Mouse (Mus musculus): ENCODE results near the gene Tec. TPM values are rescaled to one million over a fixed set of nuclear protein-coding genes. Genes with fewer than 3 reads are reported as not detected.

The Tec gene
- total RNA-seq, 2 experiments from 2014 or later, result 1.7 to 5.4 TPM

GRCm38 (mm10) chr5:72798563-72798962, 69.7 kb downstream of the Tec start:
- ATAC-seq (replicated peaks; ENCODE audit: low FRiP score, poor library complexity, severe bottlenecking), result no peak

DNA sequence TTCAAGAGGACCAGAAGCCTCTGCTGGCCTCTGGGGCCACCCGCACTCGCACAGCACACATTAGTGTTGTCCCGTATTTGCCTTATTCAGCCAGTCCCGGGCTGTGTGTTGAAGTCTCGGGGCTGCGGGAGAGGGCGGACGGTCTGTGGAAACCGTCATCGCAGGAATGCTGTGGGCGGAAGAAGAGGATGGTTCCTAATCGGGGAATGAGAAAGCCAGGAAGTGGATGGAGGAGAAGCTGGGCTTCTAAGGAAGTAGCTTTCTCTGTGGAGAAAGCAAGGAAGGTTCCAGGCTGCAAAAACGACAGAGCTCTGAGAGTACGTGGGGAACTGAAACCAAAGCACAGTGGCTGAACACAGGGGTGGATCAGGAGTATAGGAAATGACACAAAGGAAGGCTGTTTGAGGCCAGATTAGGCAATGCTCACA, 72.1 kb downstream of the Tec start:
- ATAC-seq (replicated peaks; ENCODE audit: low FRiP score, poor library complexity, severe bottlenecking), result no peak

DNA sequence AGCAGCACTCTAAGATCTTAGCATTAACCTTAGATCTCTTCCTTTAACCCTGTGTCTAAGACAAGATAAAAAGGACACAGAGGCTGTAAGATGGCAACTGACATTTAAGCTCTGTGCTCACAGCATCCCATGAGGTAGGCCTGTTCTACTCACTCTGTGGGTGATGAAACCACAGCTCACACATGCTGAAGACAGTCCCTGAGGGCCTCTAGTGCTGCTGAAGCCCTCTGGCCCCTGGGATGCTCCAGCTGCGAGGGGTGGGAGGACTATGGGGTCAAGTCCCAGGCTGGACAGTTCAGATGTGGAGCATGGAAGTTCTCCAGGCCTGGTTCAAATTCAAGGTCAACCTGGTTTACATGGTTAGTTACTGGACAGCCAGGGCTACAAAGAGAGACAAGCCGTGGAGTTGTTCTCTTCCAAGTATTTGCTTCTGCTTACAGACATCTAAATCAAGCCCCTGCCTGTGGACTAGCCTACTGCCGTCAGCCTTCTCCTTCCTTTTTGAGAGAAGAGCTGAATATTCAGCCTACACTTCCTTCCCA, 74.9 kb downstream of the Tec start:
- ATAC-seq (replicated peaks; ENCODE audit: low FRiP score, poor library complexity, severe bottlenecking), result no peak

- ATAC-seq (replicated peaks; ENCODE audit: low FRiP score, poor library complexity, severe bottlenecking), result no peak
Observed at GRCm38 (mm10) chr5:72791789-72792188, 76.5 kb downstream of the Tec start.

GRCm38 (mm10) chr5:72791386-72791785, 76.9 kb downstream of the Tec start:
- no peak for ATAC-seq (replicated peaks; ENCODE audit: low FRiP score, poor library complexity, severe bottlenecking)

GRCm38 (mm10) chr5:72785451-72785850, 82.8 kb downstream of the Tec start:
- no peak for ATAC-seq (replicated peaks; ENCODE audit: low FRiP score, poor library complexity, severe bottlenecking)

DNA sequence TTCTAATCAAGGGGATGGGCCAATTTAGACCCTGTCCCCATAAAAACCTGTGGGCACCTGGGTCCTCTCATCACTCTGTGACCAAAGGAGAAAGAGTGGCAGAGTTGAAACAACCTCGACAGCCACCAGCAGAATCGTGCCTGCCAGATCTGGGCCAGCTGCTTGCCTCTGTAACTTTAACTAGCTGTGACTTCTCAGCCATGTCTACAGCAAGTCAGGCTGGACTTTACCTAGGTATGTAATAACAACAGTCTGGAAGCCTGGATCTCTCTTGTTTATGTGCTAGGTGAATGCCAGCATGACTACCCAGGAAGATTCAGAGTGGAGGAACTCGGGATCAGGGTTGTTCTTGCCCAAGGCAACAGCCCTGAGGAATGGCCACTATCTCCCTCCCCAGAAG, 83.6 kb downstream of the Tec start:
- ATAC-seq (replicated peaks; ENCODE audit: low FRiP score, poor library complexity, severe bottlenecking), result no peak

GRCm38 (mm10) chr5:72783957-72784356, 84.3 kb downstream of the Tec start:
- no peak for ATAC-seq (replicated peaks; ENCODE audit: low FRiP score, poor library complexity, severe bottlenecking)

DNA sequence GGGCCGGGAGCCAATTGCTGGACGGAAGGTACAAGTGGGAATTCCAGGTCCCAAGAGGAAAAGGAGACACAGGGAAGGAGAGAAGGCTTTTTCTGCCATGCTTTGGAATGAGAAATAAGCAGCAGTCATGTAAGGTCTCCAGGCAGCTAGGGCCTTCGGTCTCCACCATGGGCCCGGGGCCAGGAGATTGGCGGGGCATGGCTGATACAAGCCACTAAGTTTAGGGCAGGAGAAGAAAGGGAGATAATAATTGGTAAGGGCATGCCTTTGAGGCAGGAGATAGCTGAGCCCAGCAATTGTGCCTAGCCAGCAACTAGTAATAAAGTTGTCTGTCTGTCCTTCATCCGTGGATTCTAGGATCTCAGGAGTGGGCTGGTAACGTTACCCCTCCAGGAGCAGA, 85.2 kb downstream of the Tec start:
- ATAC-seq (replicated peaks; ENCODE audit: low FRiP score, poor library complexity, severe bottlenecking), result no peak

- ATAC-seq (replicated peaks; ENCODE audit: low FRiP score, poor library complexity, severe bottlenecking), result no peak
Observed at GRCm38 (mm10) chr5:72781776-72782175, 86.5 kb downstream of the Tec start.

GRCm38 (mm10) chr5:72776595-72776994, 91.7 kb downstream of the Tec start:
- ATAC-seq (replicated peaks; ENCODE audit: low FRiP score, poor library complexity, severe bottlenecking), result no peak

DNA sequence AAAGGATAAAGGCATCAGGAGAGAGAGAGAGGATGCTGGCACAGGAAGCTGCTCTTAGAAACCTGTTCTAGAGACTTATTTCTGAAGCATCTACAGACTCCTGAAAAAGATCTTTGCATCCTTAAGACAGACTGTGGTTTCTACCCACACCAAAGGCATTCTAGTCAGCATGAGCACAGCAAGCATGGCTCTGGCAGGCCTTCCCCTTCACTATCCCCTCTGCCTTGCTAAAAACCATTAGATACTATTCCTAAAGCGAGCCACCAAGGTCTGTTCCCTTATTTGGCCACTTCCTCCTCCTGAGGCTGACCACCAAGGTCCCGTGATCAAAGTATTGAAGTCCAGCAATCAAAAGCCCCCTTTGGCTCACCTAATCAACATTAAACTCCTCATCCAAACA, 92.2 kb downstream of the Tec start:
- ATAC-seq (replicated peaks; ENCODE audit: low FRiP score, poor library complexity, severe bottlenecking), result no peak

- no peak for ATAC-seq (replicated peaks; ENCODE audit: low FRiP score, poor library complexity, severe bottlenecking)
Observed at GRCm38 (mm10) chr5:72769841-72770240, 98.4 kb downstream of the Tec start.

DNA sequence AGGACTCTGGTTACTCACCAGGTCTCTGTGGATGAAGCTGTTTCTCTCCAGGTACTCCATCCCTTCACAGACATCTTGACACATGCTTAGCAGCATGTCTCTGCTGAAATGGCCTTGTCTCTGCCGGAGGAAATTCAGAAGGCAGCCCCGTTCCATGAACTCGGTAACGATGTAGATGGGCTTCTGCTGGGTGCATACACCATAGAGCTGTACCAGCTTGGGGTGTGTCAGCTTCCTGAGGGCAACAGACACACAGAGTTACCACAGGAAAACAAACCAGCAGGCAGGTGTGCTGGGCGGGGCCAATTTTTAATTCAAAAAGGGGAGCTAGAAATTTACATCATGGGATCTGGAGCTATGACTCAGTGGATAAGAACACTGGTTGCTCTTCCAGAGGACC, 104.7 kb downstream of the Tec start:
- ATAC-seq (replicated peaks; ENCODE audit: low FRiP score, poor library complexity, severe bottlenecking), result no peak

- ATAC-seq (replicated peaks; ENCODE audit: low FRiP score, poor library complexity, severe bottlenecking), result no peak
Observed at GRCm38 (mm10) chr5:72763025-72763424, 105.3 kb downstream of the Tec start.

- ATAC-seq (replicated peaks; ENCODE audit: low FRiP score, poor library complexity, severe bottlenecking), result no peak
Observed at GRCm38 (mm10) chr5:72761758-72762157, 106.5 kb downstream of the Tec start.

GRCm38 (mm10) chr5:72761237-72761636, 107.0 kb downstream of the Tec start:
- no peak for ATAC-seq (replicated peaks; ENCODE audit: low FRiP score, poor library complexity, severe bottlenecking)

GRCm38 (mm10) chr5:72758925-72759924, 109.1 kb downstream of the Tec start:
- no peak for ATAC-seq (replicated peaks; ENCODE audit: low FRiP score, poor library complexity, severe bottlenecking)

DNA sequence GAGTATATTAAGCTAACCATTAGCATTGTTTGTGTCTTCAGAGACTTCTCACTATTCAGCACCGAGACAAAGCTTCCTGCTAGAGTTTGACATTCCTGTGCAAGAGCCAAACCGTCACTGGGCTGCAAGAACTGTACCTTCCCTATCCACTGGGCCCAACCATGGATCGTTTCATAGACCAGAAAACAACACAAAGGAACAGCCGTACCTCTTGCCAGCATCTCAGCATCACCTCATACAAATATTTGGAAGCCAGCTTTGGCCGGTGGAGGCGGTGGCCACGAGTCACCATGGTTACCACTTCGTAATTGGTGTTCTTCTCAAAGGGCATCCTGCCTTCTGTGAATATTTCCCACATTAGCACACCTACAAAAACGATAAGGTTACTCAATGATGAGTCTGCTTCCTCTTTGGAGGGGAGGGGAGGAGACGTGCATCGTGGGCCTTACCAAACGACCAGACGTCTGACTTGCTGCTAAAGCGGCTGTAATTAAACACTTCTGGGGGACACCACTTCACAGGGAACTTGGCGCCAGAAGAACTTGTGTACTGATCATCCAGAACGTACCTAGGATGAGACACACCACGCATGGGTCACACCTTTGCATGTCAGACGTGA, 111.0 kb downstream of the Tec start:
- ATAC-seq (replicated peaks; ENCODE audit: low FRiP score, poor library complexity, severe bottlenecking), result no peak

DNA sequence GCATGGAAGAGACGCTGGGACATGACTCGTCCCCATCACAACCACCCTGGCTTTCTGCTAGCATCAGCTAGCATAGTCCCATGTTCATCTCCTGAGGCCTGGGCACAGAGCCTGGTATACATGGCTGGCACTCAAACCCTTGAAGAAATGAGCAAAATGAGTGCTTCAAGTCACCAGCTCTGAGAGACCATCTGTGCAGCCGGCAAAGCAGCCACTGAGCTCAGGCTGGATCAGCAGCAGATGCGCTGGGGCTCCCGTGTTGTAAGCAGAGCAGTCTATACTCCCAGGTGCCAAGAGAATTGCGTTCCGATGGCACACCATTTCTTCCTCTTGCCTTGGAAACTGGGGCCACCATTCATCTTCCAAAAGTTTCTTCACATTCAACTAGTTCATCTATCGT, 112.3 kb downstream of the Tec start:
- no peak for ATAC-seq (replicated peaks; ENCODE audit: low FRiP score, poor library complexity, severe bottlenecking)

- ATAC-seq (replicated peaks; ENCODE audit: low FRiP score, poor library complexity, severe bottlenecking), result no peak
Observed at GRCm38 (mm10) chr5:72755035-72755434, 113.2 kb downstream of the Tec start.

Data from erythroblast, adult 5-6 weeks (primary cell).